Mouse (Mus musculus) megakaryocyte progenitor cell, adult 5-6 weeks (primary cell): ENCODE results near the gene Ntrk3. TPM values are rescaled to one million over a fixed set of nuclear protein-coding genes. Genes with fewer than 3 reads are reported as not detected.

Source experiments
- ATAC-seq: replicated peaks from 2 replicates; pipeline ENCODE4 v1.8.0; 2016; ENCODE audit warnings: mild to moderate bottlenecking, moderate TSS enrichment, inconsistent platforms; ENCODE audit not compliant: poor library complexity
- total RNA-seq, 2 experiments: library from RNA; stranded (forward) in 1 of 2; stranded (reverse) in 1 of 2; fragments of 157-497, 149-512 nt in 1 of 2; fragments of 200-1000 nt in 1 of 2; gene quantifications; 2 replicates each; pipeline versions ENCODE4 v1.2.3 to v1.2.4; 2015 to 2017

Ntrk3 gene
- total RNA-seq, 2 experiments from 2014 or later, result not detected

DNA sequence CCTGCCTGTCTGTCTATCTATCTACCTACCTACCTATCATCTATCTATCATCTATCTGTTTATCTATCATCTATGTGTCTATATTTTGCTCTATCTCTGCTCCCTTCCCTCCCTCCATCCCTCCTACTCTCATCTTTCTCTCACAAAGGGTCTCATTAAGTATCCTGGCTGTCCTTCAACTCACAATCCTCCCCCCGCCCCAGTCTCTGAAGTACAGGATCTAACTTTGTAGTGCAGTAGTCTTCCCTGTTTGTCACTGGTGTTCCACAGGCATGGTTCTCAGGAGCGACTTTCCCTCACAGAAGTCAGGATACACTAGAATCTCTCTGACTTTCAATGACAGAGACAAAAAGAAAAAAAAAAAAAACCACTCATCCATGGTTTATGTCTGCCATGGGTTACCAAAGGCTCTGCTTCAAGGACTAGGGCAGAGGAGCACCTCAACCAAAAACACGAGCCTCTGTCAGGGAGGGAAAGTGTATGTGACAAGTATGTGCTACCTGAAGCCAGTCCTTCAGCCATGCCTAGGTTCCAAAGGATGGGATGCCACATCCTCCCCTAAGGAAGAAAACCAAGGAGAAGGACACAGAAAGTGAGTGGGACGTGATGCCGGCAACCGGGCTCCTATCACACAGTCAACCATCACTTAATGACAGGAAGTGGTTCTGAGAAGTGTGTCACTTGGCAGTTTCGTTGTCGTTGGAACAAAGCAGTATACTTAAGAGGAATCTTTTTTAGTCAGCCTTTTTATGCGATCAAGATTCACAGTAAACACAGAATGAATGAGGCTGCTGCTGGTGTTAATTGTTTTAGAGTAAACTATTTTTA, 16.6 kb downstream of the Ntrk3 start:
- peak; percentile 42 for ATAC-seq

- ATAC-seq, result peak; percentile 48
Observed at GRCm38 (mm10) chr7:78719795-78720460, 17.9 kb downstream of the Ntrk3 start.

DNA sequence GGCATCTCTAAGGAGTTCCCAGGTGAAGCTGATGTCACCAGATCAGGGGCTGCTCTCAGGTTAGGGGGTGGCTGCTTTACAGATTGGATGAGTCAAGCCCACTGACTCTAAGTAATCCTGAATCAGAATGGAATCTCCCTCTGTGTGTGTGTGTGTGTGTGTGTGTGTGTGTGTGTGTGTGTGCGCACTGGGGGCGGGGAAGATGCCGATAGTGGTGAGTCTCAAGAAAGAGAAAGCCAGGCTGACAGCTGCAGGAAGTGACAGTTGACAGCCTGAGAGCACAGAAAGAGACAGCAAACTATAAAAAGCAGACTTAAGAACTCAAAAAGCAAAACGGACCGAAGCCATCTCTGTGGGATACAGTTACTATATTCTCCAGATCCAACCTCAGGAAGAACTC, 18.7 kb downstream of the Ntrk3 start:
- ATAC-seq, result peak; percentile 76

GRCm38 (mm10) chr7:78718191-78718609, 19.6 kb downstream of the Ntrk3 start:
- no peak for ATAC-seq

GRCm38 (mm10) chr7:78707708-78708107, 30.1 kb downstream of the Ntrk3 start:
- ATAC-seq, result no peak

DNA sequence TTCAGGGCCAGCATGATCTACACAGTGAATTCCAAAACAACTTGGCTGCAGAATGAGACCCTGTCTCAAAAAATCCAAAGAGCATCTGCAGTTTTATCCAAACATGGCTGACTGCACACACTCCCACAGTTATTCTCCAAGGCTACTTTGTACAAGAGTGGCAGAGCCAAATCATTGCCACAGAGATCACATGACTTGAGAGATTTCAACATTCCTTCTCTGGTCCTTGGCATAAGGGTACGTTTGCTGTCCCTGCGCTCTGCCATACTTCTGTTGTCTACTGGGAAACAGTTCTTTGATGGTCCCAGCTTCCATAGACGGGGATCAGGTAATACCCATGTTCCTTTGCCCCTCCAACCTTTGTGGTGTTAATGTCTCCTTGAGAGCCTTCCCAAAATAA, 30.7 kb downstream of the Ntrk3 start:
- peak; percentile 52; the same call in 1 of the 2 replicates for ATAC-seq

DNA sequence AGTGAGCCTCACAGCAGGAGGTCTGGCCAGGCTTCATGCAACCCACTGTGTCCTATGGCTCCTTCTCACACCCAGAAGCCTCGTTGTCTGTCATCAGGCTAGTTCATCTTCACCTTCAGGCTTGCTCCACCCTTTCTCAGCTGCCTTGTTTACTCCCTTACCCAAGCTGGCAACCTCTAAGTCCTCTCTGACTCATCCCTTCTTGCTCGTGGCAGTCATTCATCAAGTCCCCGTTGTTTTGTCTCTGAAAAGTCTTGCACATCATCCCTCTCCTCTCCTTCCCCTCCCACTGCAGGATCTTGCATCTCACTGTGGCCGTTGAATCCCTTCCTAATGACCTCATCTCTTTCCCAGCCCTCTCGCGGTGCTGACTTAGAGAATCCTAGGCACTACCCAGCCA, 35.1 kb downstream of the Ntrk3 start:
- ATAC-seq, result no peak

- peak; percentile 88 for ATAC-seq
Observed at GRCm38 (mm10) chr7:78695200-78695599, 42.6 kb downstream of the Ntrk3 start.

DNA sequence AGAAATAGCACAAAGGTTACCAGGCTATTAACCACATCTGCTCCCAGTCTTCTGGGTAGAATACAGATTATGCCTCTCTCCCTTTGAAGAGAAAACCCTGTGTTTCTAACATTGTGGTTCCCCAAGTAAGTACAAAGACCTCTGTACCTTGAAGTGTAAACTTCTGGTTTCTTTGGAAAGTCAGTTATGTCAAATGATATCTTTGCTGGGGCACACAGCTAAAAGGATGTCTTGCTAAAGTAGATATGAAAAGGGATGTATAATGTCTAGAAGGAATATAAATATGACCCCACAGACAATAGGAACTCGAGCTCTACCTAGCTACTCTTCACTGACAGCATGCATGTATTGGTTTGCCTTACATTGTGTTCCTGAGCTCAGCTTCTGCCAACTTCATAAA, 44.7 kb downstream of the Ntrk3 start:
- ATAC-seq, result 0 out of 2 replicates have a peak, but pooled peaks have one; percentile 7

DNA sequence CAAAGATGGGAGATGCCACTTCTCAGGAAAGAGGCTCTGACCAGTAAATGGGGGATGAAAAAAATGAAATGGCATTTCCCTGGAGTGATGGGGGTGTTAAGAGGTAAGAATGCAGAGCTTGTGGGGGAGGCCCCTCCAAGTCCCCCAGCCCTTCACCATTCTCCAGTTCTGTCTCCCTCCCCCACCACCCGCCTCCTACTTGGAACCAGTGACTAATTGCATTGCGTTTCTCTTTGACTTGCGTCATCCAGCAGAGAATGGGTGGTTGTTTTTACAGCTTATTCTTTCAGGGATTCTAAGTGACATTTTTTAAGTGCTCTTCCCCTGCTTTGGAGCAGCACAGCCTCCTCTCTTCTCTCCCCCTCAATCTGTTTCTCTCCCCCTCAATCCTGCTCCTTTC, 46.9 kb downstream of the Ntrk3 start:
- no peak for ATAC-seq

GRCm38 (mm10) chr7:78684943-78685342, 52.9 kb downstream of the Ntrk3 start:
- peak; percentile 91 for ATAC-seq

DNA sequence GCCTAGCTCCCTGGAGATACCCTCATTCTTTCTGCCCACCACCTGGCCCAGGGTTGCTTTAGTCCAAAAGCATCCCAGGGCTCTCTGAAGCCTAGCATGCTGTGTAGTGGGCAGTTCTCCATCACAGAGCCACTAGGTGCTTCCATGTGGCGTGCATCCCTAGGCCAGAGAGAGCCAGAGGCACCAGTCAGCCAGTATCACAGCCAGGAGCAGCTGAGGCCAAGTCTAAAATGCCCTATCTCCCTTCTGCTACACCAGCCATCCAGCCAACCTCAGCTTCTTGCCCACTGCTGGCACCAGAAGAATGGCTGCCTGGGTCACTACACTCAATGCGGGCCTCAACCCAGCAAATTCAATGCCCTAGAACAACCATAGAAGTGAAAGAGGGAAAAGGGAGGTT, 56.9 kb downstream of the Ntrk3 start:
- ATAC-seq, result no peak

DNA sequence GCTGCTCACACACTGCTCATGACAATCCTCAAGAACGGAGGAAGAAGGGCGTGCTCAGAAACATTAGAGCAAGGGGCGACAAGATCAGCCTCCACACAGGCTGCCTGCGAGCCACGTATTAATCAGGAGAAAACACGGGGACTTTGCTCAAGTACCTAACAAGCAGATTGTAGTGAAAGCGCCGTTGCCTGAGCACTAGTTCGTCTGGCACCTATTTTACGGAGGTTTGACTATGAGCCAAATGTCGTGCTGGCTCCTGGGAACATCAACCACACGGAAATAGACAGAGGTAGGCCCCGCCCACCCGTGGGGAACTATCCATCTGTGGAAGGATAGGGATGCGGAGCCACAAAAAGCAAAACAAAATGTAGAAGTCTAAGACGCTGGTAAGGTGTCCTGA, 68.4 kb downstream of the Ntrk3 start:
- no peak for ATAC-seq

DNA sequence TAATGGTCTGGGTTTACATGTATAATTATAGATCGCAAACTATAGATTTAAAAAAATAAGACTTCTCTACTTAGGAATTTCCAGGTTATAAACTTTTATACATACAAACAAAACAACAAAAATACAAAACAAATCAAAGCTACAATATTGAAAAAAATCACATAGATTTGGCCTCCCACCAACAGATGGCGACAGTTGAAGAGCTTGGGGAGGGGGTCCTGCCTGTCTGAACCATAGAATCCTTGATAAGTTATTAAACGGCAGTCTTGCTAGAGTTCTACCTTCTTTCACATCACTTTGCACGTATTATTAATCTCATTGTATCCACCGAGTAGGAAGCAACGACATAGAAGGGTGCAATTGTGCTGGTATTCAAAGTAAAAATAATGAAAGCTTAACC, 68.9 kb downstream of the Ntrk3 start:
- ATAC-seq, result no peak

DNA sequence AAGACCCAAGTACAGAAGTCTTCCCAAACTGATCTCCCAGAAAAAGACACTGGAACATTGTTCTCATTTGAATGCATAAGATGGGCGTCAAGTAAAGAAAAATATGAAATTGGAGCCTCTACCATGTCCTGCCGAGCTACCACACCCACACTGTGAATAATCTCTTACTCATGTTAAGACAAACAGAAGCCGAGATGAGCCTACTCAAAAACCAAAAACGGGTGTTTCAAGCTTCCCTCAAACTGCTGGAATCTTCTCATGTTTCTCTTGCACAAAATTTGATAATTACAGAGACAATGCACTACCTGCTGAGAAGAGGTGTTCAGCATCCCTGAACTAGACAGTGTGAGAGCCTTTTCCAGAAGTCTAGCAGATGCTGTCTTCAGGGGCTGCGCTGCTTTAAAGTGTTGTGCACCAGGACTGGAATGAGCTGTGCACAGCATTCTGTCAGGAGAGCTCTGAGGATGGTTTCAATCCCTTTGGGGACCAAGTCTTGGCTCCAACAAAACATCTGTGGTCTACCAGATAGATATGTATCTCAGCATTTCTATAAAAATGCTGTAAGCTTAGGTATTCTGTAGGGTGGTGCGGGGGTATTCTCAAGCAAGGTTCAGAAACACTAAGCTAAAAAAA, 69.7 kb downstream of the Ntrk3 start:
- no peak for ATAC-seq

GRCm38 (mm10) chr7:78660832-78661231, 77.0 kb downstream of the Ntrk3 start:
- ATAC-seq, result no peak

DNA sequence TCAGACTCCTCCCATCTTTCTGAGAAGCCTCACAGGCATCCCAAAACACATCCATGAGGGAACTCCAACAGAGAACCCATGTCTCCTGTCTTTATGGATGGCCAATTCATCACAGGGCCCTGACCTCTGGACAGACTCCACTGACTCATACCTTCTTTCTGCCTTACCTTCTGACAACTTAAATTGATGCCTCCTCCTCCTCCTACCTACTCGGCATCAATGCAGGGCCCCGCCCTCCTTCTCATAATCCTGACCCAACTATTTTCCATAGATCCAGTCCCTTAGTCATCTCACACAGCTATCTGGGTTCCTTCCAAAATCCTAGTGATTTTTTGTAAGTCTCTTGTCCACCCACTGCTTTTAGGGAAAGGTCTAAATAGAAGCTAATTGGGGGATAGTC, 78.0 kb downstream of the Ntrk3 start:
- ATAC-seq, result no peak

DNA sequence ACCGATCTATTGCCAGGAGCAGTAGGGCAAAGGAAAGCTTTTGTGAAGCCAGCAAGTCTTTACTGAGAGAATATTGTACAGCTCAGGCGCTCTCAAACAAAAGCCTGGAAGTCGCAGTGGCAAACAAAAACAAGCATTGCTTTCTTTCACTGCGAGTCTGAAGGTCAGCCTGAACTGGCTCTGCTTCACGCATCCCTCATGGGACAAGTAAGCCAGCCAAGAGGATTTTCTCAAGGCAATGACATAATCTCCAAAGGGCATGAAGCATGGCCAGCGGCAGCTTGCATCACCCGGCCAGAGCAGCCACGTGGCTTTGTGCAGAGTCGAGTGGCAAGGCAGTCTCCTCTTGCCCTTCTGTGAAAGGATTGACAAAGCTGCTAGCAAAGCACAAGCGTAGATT, 79.8 kb downstream of the Ntrk3 start:
- ATAC-seq, result no peak

DNA sequence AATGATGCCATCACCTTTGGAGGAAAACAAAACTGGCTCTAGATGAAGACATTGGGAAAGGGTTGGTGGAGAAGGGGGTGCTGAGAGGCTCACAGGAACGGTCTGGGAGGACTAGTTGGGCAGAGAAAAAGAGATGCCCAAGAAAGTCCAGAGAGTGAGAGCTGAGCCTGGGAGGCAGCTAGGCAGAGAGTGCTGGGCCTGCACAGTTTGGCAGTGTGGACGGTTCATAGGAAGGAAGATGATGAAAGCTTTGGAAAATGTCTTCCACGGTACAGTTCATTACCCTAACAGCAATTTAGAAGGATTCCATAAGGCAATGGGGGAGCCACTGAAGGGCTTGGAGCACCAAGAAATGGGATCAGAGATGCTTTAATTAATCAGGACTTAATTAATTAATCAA, 81.6 kb downstream of the Ntrk3 start:
- ATAC-seq, result no peak

- no peak; the same call in 1 of the 2 replicates for ATAC-seq
Observed at GRCm38 (mm10) chr7:78653686-78654085, 84.1 kb downstream of the Ntrk3 start.

- peak; percentile 69 for ATAC-seq
Observed at GRCm38 (mm10) chr7:78652296-78652695, 85.5 kb downstream of the Ntrk3 start.

- no peak for ATAC-seq
Observed at GRCm38 (mm10) chr7:78651540-78651939, 86.3 kb downstream of the Ntrk3 start.
